Mouse (Mus musculus): ENCODE data around the gene Elmo1. TPM values are rescaled to one million over a fixed set of nuclear protein-coding genes. Genes with fewer than 3 reads are reported as not detected.

Gene Elmo1
- polyA plus RNA-seq, 1 experiment from 2014 or later = 3.1 TPM

- ATAC-seq (ENCODE audit: low read depth) (no peak), DNase-seq (no peak)
- H3K4me3 ChIP-seq (replicated peaks) = no peak overlapping the region
- no peak overlapping the region for H3K27ac ChIP-seq
- H3K4me2 ChIP-seq = no peak overlapping the region
- H3K27me3 ChIP-seq = no peaks in the 10 kb centered on the region
- 0 out of 2 replicates have a peak, but pooled peaks cover 3% of the 10 kb centered on the region for H3K4me1 ChIP-seq (replicated peaks)
- H3K36me3 ChIP-seq = no peaks in the 10 kb centered on the region
- H3K9ac ChIP-seq = no peak overlapping the region
- H3K9me3 ChIP-seq (replicated peaks) = no peaks in the 10 kb centered on the region
- 30% methylated on average over 5 of the region's 5 CpGs for WGBS (ENCODE audit: insufficient replicate concordance)
Observed at GRCm38 (mm10) chr13:20306180-20307177, 216.1 kb downstream of the Elmo1 start.

GRCm38 (mm10) chr13:20307381-20307780 lies 217.0 kb downstream of the Elmo1 start:
- H3K27me3 ChIP-seq = no peaks in the 10 kb centered on the region
- no peak overlapping the region for H3K4me3 ChIP-seq (replicated peaks)
- DNase-seq (no peak), ATAC-seq (ENCODE audit: low read depth) (no peak)
- 0 out of 2 replicates have a peak, but pooled peaks cover 3% of the 10 kb centered on the region for H3K4me1 ChIP-seq (replicated peaks)
- H3K36me3 ChIP-seq = no peaks in the 10 kb centered on the region
- no peaks in the 10 kb centered on the region for H3K9me3 ChIP-seq (replicated peaks)
- 66% methylated on average over 2 of the region's 2 CpGs for WGBS (ENCODE audit: insufficient replicate concordance)
- H3K9ac ChIP-seq = no peak overlapping the region
- H3K27ac ChIP-seq = no peak overlapping the region
- no peak overlapping the region for H3K4me2 ChIP-seq

- Histone ChIP-seq H3K27ac (no peak overlapping the region), H3K27me3 (no peaks in the 10 kb centered on the region), H3K9ac (no peak overlapping the region), H3K4me2 (no peak overlapping the region), H3K4me3 (replicated peaks) (no peak overlapping the region), H3K9me3 (replicated peaks) (no peaks in the 10 kb centered on the region), H3K36me3 (no peaks in the 10 kb centered on the region), H3K4me1 (replicated peaks) (no peaks in the 10 kb centered on the region)
- no peak for ATAC-seq (ENCODE audit: low read depth)
- DNase-seq = peak; percentile 22
- WGBS (ENCODE audit: insufficient replicate concordance) = 10% methylated on average over 3 of the region's 3 CpGs
Observed at GRCm38 (mm10) chr13:20311612-20312011, 221.2 kb downstream of the Elmo1 start.

- H3K4me1 ChIP-seq (replicated peaks) = no peaks in the 10 kb centered on the region
- H3K36me3 ChIP-seq = no peaks in the 10 kb centered on the region
- H3K9me3 ChIP-seq (replicated peaks) = no peaks in the 10 kb centered on the region
- no peak for ATAC-seq (ENCODE audit: low read depth)
- H3K4me3 ChIP-seq (replicated peaks) = no peak overlapping the region
- H3K27me3 ChIP-seq = no peaks in the 10 kb centered on the region
- DNase-seq = no peak
- WGBS (ENCODE audit: insufficient replicate concordance) = 67% methylated on average over 6 of the region's 6 CpGs
- H3K27ac ChIP-seq = no peak overlapping the region
- no peak overlapping the region for H3K9ac ChIP-seq
- H3K4me2 ChIP-seq = no peak overlapping the region
Observed at GRCm38 (mm10) chr13:20313345-20313744, 222.9 kb downstream of the Elmo1 start.

- H3K27ac ChIP-seq = no peak overlapping the region
Observed at GRCm38 (mm10) chr13:20316139-20316538, 225.7 kb downstream of the Elmo1 start.

GRCm38 (mm10) chr13:20318615-20319219 lies 228.3 kb downstream of the Elmo1 start:
- no peak for ATAC-seq (ENCODE audit: low read depth)
- no peaks in the 10 kb centered on the region for H3K9me3 ChIP-seq (replicated peaks)
- H3K4me1 ChIP-seq (replicated peaks) = no peaks in the 10 kb centered on the region
- H3K36me3 ChIP-seq = no peaks in the 10 kb centered on the region
- no peak overlapping the region for H3K4me2 ChIP-seq
- H3K27me3 ChIP-seq = no peaks in the 10 kb centered on the region
- H3K27ac ChIP-seq = no peak overlapping the region
- DNase-seq = no peak
- H3K9ac ChIP-seq = no peak overlapping the region
- 76% methylated on average over 3 of the region's 3 CpGs for WGBS (ENCODE audit: insufficient replicate concordance)
- no peak overlapping the region for H3K4me3 ChIP-seq (replicated peaks)

More at GRCm38 (mm10) chr13:20316139-20316538, 225.7 kb downstream of the Elmo1 start:
- Histone ChIP-seq H3K9me3 (replicated peaks) (no peaks in the 10 kb centered on the region), H3K4me3 (replicated peaks) (no peak overlapping the region), H3K27me3 (no peaks in the 10 kb centered on the region), H3K4me2 (no peak overlapping the region), H3K4me1 (replicated peaks) (no peaks in the 10 kb centered on the region), H3K36me3 (no peaks in the 10 kb centered on the region), H3K9ac (no peak overlapping the region)
- no peak for DNase-seq
- ATAC-seq (ENCODE audit: low read depth) = no peak
- WGBS (ENCODE audit: insufficient replicate concordance) = 70% methylated on average over 11 of the region's 11 CpGs

- H3K9me3 ChIP-seq (replicated peaks) = no peaks in the 10 kb centered on the region
- 78% methylated on average over 5 of the region's 5 CpGs for WGBS (ENCODE audit: insufficient replicate concordance)
- no peak overlapping the region for H3K4me3 ChIP-seq (replicated peaks)
- no peaks in the 10 kb centered on the region for H3K36me3 ChIP-seq
- H3K4me2 ChIP-seq = no peak overlapping the region
- no peaks in the 10 kb centered on the region for H3K4me1 ChIP-seq (replicated peaks)
- ATAC-seq (ENCODE audit: low read depth) (no peak), DNase-seq (no peak)
- no peaks in the 10 kb centered on the region for H3K27me3 ChIP-seq
- H3K9ac ChIP-seq = no peak overlapping the region
- H3K27ac ChIP-seq = no peak overlapping the region
Observed at GRCm38 (mm10) chr13:20320232-20320631, 229.8 kb downstream of the Elmo1 start.

GRCm38 (mm10) chr13:20323478-20323877 lies 233.1 kb downstream of the Elmo1 start:
- Histone ChIP-seq H3K4me2 (no peak overlapping the region), H3K9me3 (replicated peaks) (no peaks in the 10 kb centered on the region), H3K27ac (no peak overlapping the region), H3K9ac (no peak overlapping the region), H3K36me3 (no peaks in the 10 kb centered on the region), H3K4me3 (replicated peaks) (no peak overlapping the region), H3K4me1 (replicated peaks) (no peaks in the 10 kb centered on the region), H3K27me3 (no peaks in the 10 kb centered on the region)
- 77% methylated on average over 4 of the region's 4 CpGs for WGBS (ENCODE audit: insufficient replicate concordance)
- DNase-seq = no peak
- no peak for ATAC-seq (ENCODE audit: low read depth)

GRCm38 (mm10) chr13:20327064-20327463 lies 236.7 kb downstream of the Elmo1 start:
- H3K4me2 ChIP-seq = no peak overlapping the region
- H3K4me3 ChIP-seq (replicated peaks) = no peak overlapping the region
- no peaks in the 10 kb centered on the region for H3K27me3 ChIP-seq
- ATAC-seq (ENCODE audit: low read depth) = no peak
- H3K9me3 ChIP-seq (replicated peaks) = no peaks in the 10 kb centered on the region
- no peak overlapping the region for H3K27ac ChIP-seq
- DNase-seq = no peak
- H3K9ac ChIP-seq = no peak overlapping the region
- H3K4me1 ChIP-seq (replicated peaks) = no peaks in the 10 kb centered on the region
- H3K36me3 ChIP-seq = no peaks in the 10 kb centered on the region
- 62% methylated on average over 4 of the region's 4 CpGs for WGBS (ENCODE audit: insufficient replicate concordance)

GRCm38 (mm10) chr13:20327975-20328374 lies 237.6 kb downstream of the Elmo1 start:
- H3K27me3 ChIP-seq = no peaks in the 10 kb centered on the region
- no peak overlapping the region for H3K9ac ChIP-seq
- ATAC-seq (ENCODE audit: low read depth) (no peak), DNase-seq (no peak)
- no peak overlapping the region for H3K4me3 ChIP-seq (replicated peaks)
- no peaks in the 10 kb centered on the region for H3K36me3 ChIP-seq
- no peak overlapping the region for H3K27ac ChIP-seq
- WGBS (ENCODE audit: insufficient replicate concordance) = 49% methylated on average over 3 of the region's 3 CpGs
- no peaks in the 10 kb centered on the region for H3K9me3 ChIP-seq (replicated peaks)
- no peaks in the 10 kb centered on the region for H3K4me1 ChIP-seq (replicated peaks)
- H3K4me2 ChIP-seq = no peak overlapping the region

GRCm38 (mm10) chr13:20328672-20329071 lies 238.3 kb downstream of the Elmo1 start:
- Histone ChIP-seq H3K27me3 (no peaks in the 10 kb centered on the region), H3K9ac (no peak overlapping the region), H3K4me3 (replicated peaks) (no peak overlapping the region), H3K27ac (no peak overlapping the region), H3K4me1 (replicated peaks) (no peaks in the 10 kb centered on the region), H3K9me3 (replicated peaks) (no peaks in the 10 kb centered on the region), H3K4me2 (no peak overlapping the region), H3K36me3 (no peaks in the 10 kb centered on the region)
- WGBS (ENCODE audit: insufficient replicate concordance) = 74% methylated on average over 1 of the region's 1 CpGs
- ATAC-seq (ENCODE audit: low read depth) (no peak), DNase-seq (no peak)

Data from liver, embryonic 13.5 days (tissue).